Mouse (Mus musculus): ENCODE measurements around the gene Dok5.

Dok5 gene

GRCm38 (mm10) chr2:170731632-170732561 lies at the start of gene Dok5:
Gene Dok5 (plus strand): TSS chr2:170731807.
- DNase-seq, result no peak

DNA sequence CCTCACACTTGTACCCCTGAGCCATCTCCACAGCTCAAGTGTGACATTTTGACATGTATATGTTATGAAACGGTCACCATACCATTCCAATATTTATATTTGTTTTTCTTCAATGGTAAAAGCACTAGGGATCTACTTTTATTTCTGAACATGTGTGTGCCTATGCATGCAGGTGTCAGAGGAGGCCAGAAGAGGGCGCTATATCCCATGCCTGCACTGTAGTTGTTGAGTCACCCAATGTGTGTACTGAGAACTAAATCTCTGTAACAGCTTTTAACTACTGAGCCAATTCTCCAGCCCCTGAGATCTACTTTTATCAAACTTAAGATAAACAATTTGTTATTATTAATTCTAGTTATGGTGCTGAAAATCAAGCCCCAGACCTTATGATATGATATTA lies 48.2 kb upstream of the Dok5 start:
- no peak for DNase-seq

DNA sequence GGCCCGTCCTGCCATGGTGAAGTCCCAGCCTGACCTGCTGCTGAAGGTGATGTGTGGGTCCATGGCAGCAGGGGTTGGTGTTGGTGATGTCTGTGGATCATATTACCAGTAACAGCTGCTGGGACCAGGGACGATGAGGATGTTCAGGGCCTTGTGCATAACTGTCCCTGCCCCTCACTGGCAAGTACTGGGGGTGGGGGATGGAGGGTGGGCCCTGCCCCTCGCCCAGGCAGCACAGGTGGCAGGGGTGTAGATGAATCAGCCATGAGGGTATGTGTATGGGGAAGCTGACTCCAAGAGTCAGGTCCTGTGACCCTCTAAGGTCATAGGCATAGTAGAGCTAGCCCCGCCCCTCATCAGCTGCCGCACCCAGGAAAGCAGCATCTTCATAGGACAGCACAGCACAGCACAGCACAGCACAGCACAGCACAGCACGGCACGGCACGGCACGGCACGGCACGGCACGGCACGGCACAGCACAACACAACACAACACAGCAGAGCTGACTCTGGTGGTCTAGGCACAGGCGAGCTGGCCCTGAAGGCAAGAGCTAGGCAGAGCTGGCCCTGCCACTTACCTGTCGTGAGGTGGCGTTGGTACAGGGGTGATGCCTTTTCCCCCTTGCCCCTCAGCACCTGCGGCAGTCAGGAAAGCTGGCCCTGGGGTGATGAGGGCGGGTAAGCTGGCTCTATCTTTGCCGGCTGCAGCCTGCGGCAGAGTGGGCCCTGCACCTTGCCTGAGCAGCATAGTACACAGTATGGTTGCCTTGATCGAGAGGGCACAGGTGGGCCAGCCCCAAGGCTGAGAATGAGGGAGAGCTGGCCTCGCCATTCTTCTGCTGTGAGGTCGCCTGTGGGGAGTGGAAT lies 36.3 kb upstream of the Dok5 start:
- DNase-seq, result no peak

- DNase-seq, result no peak
Observed at GRCm38 (mm10) chr2:170695937-170696510, 35.6 kb upstream of the Dok5 start.

DNA sequence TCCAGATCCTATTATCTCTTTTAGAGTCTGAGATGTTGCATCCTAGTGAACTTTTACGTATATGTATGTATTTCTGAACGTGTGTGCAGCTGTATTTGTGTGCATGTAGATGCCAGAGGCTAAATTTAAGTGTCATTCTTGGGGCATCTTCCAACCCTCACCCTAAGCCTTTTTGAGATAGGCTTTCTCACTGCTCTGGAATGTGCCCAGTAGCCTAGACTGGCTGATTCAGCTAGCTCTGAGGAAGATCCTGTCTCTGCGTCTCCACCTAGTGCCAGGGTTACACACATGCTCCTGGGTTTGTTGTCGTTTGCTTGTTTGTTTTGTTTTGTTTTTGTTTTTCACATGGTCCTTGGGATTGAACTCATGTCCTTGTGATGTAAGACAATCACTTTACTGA lies 31.1 kb upstream of the Dok5 start:
- no peak for DNase-seq

- no peak for DNase-seq
Observed at GRCm38 (mm10) chr2:170706488-170706887, 25.1 kb upstream of the Dok5 start.

DNA sequence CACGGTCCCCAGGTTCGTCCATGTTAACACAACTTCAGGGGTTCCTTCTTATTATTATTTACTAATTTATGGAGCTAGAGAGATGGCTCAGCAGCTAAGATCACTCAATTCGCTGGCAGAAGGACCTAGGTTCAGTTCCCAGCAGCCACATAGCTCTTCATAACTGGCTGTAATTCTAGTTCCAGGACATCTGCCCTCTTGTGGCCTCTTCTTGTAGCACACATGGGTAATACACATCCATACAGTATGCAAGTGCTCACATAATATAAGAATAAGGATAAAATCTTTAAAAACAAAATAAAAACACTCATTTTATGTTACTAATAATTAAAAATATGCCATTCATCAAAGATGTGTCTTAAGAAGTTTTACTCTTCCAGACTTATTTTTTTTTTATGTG lies 23.9 kb upstream of the Dok5 start:
- no peak for DNase-seq

GRCm38 (mm10) chr2:170708901-170709300 lies 22.7 kb upstream of the Dok5 start:
- no peak for DNase-seq

GRCm38 (mm10) chr2:170712658-170713285 lies 18.8 kb upstream of the Dok5 start:
- DNase-seq, result no peak

GRCm38 (mm10) chr2:170720386-170720785 lies 11.2 kb upstream of the Dok5 start:
- DNase-seq, result no peak

GRCm38 (mm10) chr2:170724136-170724535 lies 7.5 kb upstream of the Dok5 start:
- no peak for DNase-seq

DNA sequence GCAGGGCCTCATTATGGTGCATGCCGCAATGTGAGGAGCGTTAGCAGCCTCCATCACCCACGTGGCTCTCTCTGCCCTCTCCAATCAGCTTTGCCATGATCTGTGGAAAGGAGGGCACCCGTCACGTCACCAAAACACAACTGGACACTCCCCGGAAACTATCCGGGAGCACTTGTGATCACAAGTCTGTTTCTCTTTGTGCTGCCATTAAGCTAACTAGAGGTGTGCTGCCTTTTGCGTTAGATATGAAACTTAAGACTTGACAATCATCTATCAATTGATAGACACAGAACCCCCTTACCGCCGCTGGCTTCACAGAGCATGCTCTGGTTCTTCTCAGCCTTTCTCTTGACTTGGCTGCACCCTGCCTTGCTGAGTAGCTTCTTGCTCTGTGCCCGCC lies 6.9 kb upstream of the Dok5 start:
- DNase-seq, result no peak

DNA sequence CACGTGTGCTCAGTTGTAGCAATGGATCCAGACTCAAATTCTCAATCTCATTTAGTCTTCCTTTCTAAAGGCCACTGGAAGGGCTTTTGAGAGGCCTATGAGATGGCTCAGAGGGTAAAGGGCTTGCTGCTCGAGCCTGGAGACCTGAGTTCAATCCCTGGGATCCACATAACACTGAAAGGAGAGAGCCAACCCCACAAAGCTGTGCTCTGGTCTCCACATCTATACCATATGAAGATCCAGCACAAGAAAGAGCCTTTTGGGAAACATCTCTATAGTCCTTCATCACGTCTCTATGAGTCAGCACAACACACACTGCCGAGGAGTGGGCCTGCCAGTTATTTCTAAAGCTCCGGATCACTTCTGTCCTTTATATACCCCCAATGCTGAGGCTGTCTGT lies 5.8 kb upstream of the Dok5 start:
- DNase-seq, result no peak

GRCm38 (mm10) chr2:170726996-170727710 lies 4.5 kb upstream of the Dok5 start:
- DNase-seq, result no peak

GRCm38 (mm10) chr2:170728864-170729263 lies 2.7 kb upstream of the Dok5 start:
- DNase-seq, result no peak

GRCm38 (mm10) chr2:170729661-170730060 lies 1.9 kb upstream of the Dok5 start:
- no peak for DNase-seq

GRCm38 (mm10) chr2:170730136-170730535 lies 1.5 kb upstream of the Dok5 start:
- DNase-seq, result no peak

DNA sequence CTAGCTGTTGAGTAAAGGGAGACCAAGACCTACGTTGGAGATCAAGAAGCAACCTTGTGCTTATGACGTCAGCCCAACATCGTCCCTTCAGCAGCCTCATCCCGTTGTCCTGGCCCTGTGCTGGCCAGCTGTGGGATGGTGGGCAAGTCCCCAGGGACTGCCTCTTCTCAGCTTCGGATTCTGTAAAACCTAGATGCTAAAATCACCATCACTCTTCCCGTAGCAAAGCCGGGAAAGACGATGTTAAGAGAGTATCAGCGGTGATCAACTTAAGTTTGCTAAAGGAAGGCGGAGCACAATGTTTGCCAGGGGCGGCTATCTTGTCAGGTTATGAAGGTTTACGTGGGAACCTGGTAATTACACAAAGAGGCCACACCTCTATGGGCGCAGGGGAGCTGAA lies 826 bp upstream of the Dok5 start:
- DNase-seq, result no peak

DNA sequence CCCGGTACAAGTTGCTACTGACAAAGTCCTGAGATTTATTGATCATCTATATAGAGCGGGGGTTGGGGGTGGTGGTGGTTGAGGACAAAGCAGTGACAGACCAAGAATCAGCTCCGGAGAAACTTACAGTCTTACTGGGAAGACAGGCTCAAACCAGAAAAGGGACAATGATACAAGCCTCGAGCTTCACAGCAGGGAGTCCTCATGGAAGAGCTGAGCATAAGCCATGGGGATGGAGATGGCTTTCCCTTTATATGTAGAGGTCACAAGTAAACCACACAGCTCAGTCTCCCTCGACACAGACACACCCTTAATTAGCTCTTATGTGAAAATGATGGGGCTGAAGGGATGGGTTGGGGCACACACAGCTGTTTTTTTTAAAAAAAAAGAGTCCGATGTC lies 402 bp upstream of the Dok5 start:
- no peak for DNase-seq

- no peak for DNase-seq
Observed at GRCm38 (mm10) chr2:170733671-170734070, 2.1 kb downstream of the Dok5 start.

DNA sequence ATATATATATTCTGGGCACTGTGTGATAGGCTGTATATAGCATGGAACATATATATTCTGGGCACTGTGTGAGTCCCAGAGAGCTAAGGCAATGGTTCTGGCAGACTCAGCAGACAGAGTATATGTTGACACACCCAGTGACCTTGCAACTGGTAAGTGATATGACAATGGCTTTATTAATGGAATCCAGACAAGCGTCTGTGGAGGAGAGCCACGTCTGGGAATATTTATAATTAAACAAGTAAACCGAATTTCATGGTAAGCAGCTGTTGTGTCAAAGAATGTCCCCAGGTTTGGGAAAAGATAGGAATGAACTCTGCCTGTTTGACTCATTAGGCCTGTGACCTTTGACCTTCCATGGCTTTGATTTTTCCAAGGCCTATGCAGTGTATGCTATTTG lies 2.8 kb downstream of the Dok5 start:
- DNase-seq, result no peak

DNA sequence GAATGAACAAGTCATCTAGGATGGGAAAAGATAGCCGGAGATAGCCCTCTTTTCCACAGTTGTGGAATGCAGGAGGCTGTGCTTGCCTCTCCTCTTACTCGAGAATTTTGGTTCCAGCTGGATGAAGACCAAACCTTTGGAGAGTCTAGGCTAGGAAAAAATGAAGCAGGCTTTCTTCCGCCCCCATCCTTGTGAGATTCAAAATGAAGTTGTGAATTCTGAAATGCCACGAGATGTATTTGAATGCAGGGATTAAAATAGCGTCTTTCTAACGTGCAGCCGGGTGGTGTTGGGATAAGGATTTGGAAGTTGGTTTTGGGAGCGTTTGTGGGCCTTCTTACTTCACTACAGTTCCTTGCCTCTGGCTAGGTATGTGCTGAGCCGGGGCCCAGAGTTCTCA lies 6.8 kb downstream of the Dok5 start:
- DNase-seq, result no peak

Data from thymus, postnatal 25 days (tissue).